Mouse (Mus musculus) urinary bladder, postnatal 14 days (tissue): ENCODE results near the gene Ncs1.
A peak's percentile ranks its signal among the peaks of the same experiment; 100 is the strongest.

Experiments used
- DNase-seq: peaks from one replicate; pipeline ENCODE4 v3.0.0; 2021; ENCODE audit warnings: low spot score

The Ncs1 gene

DNA sequence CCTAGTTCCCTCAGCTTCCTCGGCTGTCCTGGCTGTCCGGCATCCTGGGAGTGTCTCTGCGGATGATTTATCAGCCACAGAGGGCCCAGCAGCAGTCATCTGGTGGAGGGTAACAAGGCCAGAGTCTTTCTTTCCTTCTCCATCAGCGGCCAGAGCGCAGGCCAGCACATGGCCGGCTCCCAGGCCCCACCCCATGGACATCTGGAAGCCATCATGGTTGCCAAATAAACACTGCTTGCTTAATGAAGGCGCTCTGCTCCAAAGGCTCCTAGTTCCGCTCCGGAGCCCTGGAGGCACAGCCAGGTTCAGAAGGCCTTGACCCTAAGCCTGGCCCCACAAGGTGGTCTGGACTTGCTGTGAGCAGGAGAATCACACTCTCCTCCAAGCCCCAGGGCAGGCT is 94.2 kb downstream of the Ncs1 start:
- DNase-seq: peak; percentile 64

DNA sequence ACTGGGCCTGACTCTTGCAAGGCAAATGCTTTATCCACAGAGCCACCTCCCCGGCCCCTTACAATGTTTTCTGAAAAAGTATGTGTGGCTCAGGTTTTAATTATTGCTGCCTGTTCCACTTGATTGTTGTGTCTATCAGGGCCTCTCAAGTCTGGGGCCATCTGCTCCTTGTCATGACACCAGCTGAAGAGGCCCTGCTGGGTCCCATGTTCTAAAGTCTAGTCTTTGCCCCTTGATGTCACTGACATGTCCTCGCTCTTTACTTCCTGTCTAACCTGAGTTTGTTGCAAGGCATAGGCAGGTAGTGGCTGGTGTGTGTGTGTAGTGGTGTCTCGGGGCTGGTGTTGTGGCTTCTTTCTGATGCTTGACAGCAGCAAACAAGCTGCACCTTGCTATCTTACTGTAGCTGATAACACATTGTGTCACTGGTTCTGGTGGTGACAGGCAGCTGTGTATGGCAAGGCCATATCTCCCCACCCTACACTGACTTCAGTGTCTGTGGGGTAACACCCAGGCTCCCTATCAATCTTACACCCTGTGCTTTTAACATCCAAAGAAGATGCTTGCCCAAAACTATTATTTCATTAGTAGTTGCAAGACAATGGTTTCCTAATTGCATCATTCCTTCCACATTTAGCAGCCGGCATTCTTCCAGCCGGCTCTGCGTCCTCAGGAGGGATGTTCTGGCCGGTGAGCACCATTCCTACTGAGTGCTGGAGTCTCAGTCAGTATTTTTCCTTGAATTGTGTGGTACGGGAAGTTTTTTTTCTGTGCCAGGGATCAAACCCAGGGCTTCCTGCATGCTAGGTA is 96.3 kb downstream of the Ncs1 start:
- DNase-seq: no peak
